Mouse (Mus musculus) embryonic facial prominence, embryonic 14.5 days (tissue): ENCODE data around the gene Adgra3. TPM values are rescaled to one million over a fixed set of nuclear protein-coding genes. Genes with fewer than 3 reads are reported as not detected.

ENCODE experiments used
- ATAC-seq: fragments of 200-750 bp; cut with Nextera tagmentation; 2 replicates; pipeline ENCODE4 v1.8.0; 2017; ENCODE audit warnings: low read depth, moderate number of reproducible peaks, moderate TSS enrichment
- DNase-seq: peaks from one replicate; pipeline ENCODE4 v3.0.0-alpha.2; 2015; ENCODE audit warnings: low spot score
- H3K27ac ChIP-seq: fragments of 300-500 bp; sonication (generic); replicated peaks from 2 replicates; pipeline ENCODE4 v1.5.1; 2014; ENCODE audit warnings: low read depth, mild to moderate bottlenecking, low read length, moderate library complexity
- H3K27me3 ChIP-seq: fragments of 300-500 bp; sonication (generic); replicated peaks from 2 replicates; pipeline ENCODE4 v1.6.1; 2014; ENCODE audit warnings: low read length; ENCODE audit not compliant: control insufficient read depth, insufficient read depth
- H3K36me3 ChIP-seq: fragments of 300-500 bp; sonication (generic); 2 replicates; pipeline ENCODE4 v1.6.1; 2014; ENCODE audit warnings: low read length, mixed read lengths; ENCODE audit not compliant: control insufficient read depth, insufficient read depth
- H3K4me1 ChIP-seq: fragments of 300-500 bp; sonication (generic); 2 replicates; pipeline ENCODE4 v1.6.1; 2014; ENCODE audit warnings: antibody characterized with exemption, low read length; ENCODE audit not compliant: control insufficient read depth, insufficient read depth
- H3K4me2 ChIP-seq: fragments of 300-500 bp; sonication (generic); 2 replicates; pipeline ENCODE4 v1.6.1; 2014; ENCODE audit warnings: low read depth, mild to moderate bottlenecking, low read length, moderate library complexity, mixed read lengths
- H3K4me3 ChIP-seq: fragments of 300-500 bp; sonication (generic); 2 replicates; pipeline ENCODE4 v1.5.1; 2014; ENCODE audit warnings: low read depth, mild to moderate bottlenecking, low read length
- H3K9ac ChIP-seq: fragments of 300-500 bp; sonication (generic); 2 replicates; pipeline ENCODE4 v1.6.1; 2014; ENCODE audit warnings: low read depth, mild to moderate bottlenecking, low read length, moderate library complexity, mixed read lengths
- H3K9me3 ChIP-seq: fragments of 300-500 bp; sonication (generic); 2 replicates; pipeline ENCODE4 v1.6.1; 2016; ENCODE audit warnings: low read length; ENCODE audit not compliant: control insufficient read depth
- WGBS: fragments of 180-500 bp; shearing (Covaris S2); extraction: QIAGEN DNeasy Blood & Tissue Kit; methylation state at CpG from one replicate; pipeline ENCODE4 v1.1.7; 2014; 5-methylcytosine and 5-hydroxymethylcytosine counted together
- polyA plus RNA-seq: library from polyadenylated mRNA; unstranded; fragments of >200 nt; fragmentation: Nextera tagmentation; extraction: Ambion mirVana; gene quantifications from 2 replicates; pipeline ENCODE4 v1.2.1, GENCODE M21; 2014

Gene Adgra3
- 38.3 and 47.3 TPM in 2 replicates for polyA plus RNA-seq

GRCm38 (mm10) chr5:50058421-50059286 is at the start of gene Adgra3:
Gene Adgra3 (minus strand): TSS chr5:50059006.
- H3K9ac ChIP-seq: peak within 1 kb of the TSS; percentile 99
- WGBS: 2% methylated on average over 10 of the region's 113 CpGs
- no peaks in the 10 kb centered on the region for H3K27me3 ChIP-seq
- peak; percentile 91 for ATAC-seq
- H3K9me3 ChIP-seq: no peaks in the 10 kb centered on the region
- DNase-seq: peak; percentile 76
- peak within 1 kb of the TSS; percentile 93 for H3K27ac ChIP-seq
- no peaks in the 10 kb centered on the region for H3K36me3 ChIP-seq
- peak within 1 kb of the TSS; percentile 66 for H3K4me2 ChIP-seq
- peak within 1 kb of the TSS; percentile 97 for H3K4me3 ChIP-seq
- H3K4me1 ChIP-seq: peaks cover 28% of the 10 kb centered on the region

GRCm38 (mm10) chr5:50083441-50083840 is 24.6 kb upstream of the Adgra3 start:
- Histone ChIP-seq H3K4me2 (no peak overlapping the region), H3K9ac (no peak overlapping the region), H3K9me3 (no peaks in the 10 kb centered on the region), H3K27me3 (no peaks in the 10 kb centered on the region), H3K36me3 (no peaks in the 10 kb centered on the region), H3K4me1 (no peaks in the 10 kb centered on the region), H3K4me3 (no peak overlapping the region), H3K27ac (no peak overlapping the region)
- ATAC-seq: 0 out of 2 replicates have a peak, but pooled peaks have one; percentile 37
- peak; percentile 63 for DNase-seq
- WGBS: 23% methylated on average over 1 of the region's 1 CpGs

- Histone ChIP-seq H3K9ac (no peak overlapping the region), H3K4me2 (no peak overlapping the region), H3K4me1 (no peaks in the 10 kb centered on the region), H3K27ac (no peak overlapping the region), H3K36me3 (no peaks in the 10 kb centered on the region), H3K27me3 (no peaks in the 10 kb centered on the region), H3K4me3 (no peak overlapping the region), H3K9me3 (no peaks in the 10 kb centered on the region)
- ATAC-seq (no peak), DNase-seq (no peak)
Observed at GRCm38 (mm10) chr5:50074245-50074644, 15.4 kb upstream of the Adgra3 start.

DNA sequence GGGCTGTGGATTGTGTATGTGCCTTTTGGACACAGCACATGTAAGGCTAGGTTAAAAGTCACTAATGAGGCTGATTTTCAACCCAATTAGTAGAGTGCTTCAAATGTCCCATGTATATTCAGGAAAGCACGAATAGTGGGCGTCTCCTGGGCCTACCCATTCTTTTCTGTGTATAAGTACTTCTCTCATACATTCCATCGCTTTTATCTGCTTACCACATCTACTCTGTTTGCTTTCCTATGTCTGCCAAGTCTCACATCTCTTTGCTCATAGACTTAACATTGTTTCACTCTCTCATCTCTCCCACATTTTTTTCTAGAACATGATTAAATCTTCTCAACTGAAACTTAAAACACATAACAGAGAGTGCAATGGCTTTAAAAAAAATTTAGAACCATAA is 5.4 kb upstream of the Adgra3 start:
- H3K9me3 ChIP-seq: no peaks in the 10 kb centered on the region
- ATAC-seq (no peak), DNase-seq (no peak)
- no peak overlapping the region for H3K9ac ChIP-seq
- WGBS: 78% methylated on average over 3 of the region's 3 CpGs
- no peak overlapping the region for H3K27ac ChIP-seq
- H3K4me3 ChIP-seq: no peak overlapping the region
- H3K27me3 ChIP-seq: no peaks in the 10 kb centered on the region
- no peak overlapping the region for H3K4me2 ChIP-seq
- no peaks in the 10 kb centered on the region for H3K36me3 ChIP-seq
- H3K4me1 ChIP-seq: no peaks in the 10 kb centered on the region

DNA sequence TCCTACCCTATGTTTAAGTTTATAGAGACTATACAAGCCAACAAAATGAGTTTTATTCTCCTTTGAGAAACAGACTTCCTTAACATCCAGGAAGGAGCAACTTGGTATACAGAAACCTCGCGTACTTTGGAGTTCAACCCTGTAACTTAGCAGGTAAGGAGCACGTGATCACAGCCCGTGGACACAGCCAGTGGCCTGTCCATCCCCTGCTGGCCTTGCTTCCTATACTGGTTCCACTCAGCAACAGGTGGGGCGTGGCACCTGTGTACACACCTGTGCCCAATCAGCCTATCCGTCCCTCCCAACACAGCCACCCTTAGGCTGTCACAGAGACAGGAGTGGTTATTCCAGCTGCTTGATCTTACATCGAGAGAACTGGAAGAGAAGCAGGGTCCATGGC is 780 bp upstream of the Adgra3 start:
- H3K36me3 ChIP-seq: no peaks in the 10 kb centered on the region
- no peaks in the 10 kb centered on the region for H3K9me3 ChIP-seq
- DNase-seq (no peak), ATAC-seq (no peak)
- peaks cover 19% of the 10 kb centered on the region for H3K4me1 ChIP-seq
- WGBS: 67% methylated on average over 7 of the region's 7 CpGs
- peak overlapping the region; percentile 66 for H3K4me2 ChIP-seq
- H3K27me3 ChIP-seq: no peaks in the 10 kb centered on the region
- no peak overlapping the region for H3K27ac ChIP-seq
- peak overlapping the region; percentile 99; the same call in 1 of the 2 replicates for H3K9ac ChIP-seq
- H3K4me3 ChIP-seq: peak overlapping the region; percentile 97

DNA sequence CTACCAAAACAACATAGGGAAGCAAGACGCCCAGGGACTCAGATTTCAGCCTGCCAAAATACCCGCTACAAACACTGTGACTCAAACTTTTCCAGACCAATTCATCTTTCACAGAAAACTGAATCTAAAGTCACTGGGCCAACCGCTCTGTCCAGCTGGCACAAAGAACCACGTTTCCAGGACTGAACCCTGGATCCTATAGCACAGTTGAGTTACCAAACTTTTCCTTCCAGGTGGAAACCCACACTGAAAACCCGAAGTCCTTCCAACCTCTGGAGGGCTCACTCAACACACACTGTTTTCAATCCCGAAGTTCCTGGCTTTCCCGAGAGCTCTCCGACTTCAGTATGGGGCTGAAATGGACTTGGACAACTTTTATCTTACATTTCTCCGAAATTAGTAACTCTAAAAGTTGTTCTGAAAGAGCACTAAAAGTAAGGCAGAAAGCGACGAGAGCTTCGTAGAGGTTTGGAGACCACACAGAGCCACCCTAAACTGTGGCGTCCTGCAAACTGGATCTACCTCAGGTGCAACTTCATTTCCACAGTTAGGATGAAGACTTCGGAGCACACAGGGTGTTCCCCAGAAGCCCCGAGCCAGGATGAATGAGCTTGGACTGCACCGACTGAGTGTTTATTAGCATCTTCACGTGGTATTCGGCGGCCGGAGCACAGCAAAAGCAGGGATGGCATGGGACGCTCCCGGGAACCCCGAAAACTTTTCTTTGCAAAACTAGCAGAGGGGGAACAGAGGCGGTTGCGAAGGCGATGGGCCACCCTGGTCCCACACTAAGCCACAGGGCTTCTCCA is 990 bp downstream of the Adgra3 start:
- Histone ChIP-seq H3K4me1 (peaks cover 30% of the 10 kb centered on the region), H3K9ac (peak overlapping the region; percentile 99), H3K9me3 (no peaks in the 10 kb centered on the region), H3K27me3 (no peaks in the 10 kb centered on the region), H3K4me3 (peak overlapping the region; percentile 97), H3K27ac (peak overlapping the region; percentile 93), H3K36me3 (no peaks in the 10 kb centered on the region), H3K4me2 (peak overlapping the region; percentile 66)
- WGBS: 2% methylated on average over 25 of the region's 26 CpGs
- peak; percentile 21; the same call in 1 of the 2 replicates for ATAC-seq
- DNase-seq: peak; percentile 55

- H3K9me3 ChIP-seq: no peaks in the 10 kb centered on the region
- H3K4me1 ChIP-seq: peaks cover 53% of the 10 kb centered on the region
Observed at GRCm38 (mm10) chr5:50052456-50052855, 6.3 kb downstream of the Adgra3 start.

DNA sequence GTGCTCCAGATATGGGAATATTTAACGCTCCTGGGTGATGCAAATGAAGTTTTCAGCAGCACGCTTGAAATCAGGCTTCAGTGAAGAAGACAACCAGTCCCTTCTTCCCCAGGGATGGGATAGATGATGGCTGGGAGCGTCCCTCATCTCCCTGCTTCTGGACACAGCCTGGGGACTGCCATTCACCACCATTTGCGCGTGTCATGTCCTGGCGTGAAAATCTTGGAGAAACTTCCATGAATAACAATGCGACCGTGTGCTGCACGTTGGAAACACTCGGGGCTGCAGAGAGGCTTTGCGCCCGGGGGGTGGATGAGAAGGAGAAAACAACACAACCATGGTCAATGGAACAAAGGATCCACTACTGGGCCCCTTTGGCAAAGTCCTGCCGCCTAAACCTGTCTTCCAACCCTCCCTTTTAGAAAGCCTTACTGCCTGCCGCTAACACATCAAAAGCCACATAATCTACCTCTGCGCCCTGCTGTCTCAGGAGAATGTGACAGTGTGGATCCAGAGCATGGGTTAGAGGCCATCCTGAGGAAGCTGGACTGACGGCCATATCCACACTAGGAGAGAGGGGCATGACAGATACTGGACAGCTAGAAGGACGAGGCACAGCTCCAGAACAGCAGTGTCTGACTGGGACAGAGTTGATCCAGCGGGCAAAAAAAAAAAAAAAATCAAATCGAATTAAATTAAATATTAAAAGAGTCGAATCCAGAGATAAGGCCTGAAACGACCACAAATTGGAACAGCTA is 8.0 kb downstream of the Adgra3 start:
- Histone ChIP-seq H3K36me3 (no peaks in the 10 kb centered on the region), H3K4me1 (peaks cover 38% of the 10 kb centered on the region), H3K4me3 (no peak overlapping the region), H3K27ac (no peak overlapping the region), H3K4me2 (no peak overlapping the region), H3K27me3 (no peaks in the 10 kb centered on the region), H3K9ac (no peak overlapping the region), H3K9me3 (no peaks in the 10 kb centered on the region)
- ATAC-seq (no peak), DNase-seq (no peak)
- 71% methylated on average over 21 of the region's 21 CpGs for WGBS

More at GRCm38 (mm10) chr5:50052456-50052855, 6.3 kb downstream of the Adgra3 start:
- H3K4me3 ChIP-seq: no peak overlapping the region
- no peaks in the 10 kb centered on the region for H3K27me3 ChIP-seq
- no peak overlapping the region for H3K4me2 ChIP-seq
- 0 out of 2 replicates have a peak overlapping the region, but pooled peaks have one; percentile 11 for H3K27ac ChIP-seq
- no peak overlapping the region for H3K9ac ChIP-seq
- DNase-seq (peak; percentile 76), ATAC-seq (no peak)
- H3K36me3 ChIP-seq: no peaks in the 10 kb centered on the region
- WGBS: 66% methylated on average over 4 of the region's 4 CpGs
